Mouse (Mus musculus): ENCODE data around the gene Rnh1. TPM values are rescaled to one million over a fixed set of nuclear protein-coding genes. Genes with fewer than 3 reads are reported as not detected.

Gene Rnh1
- total RNA-seq, 2 experiments from 2014 or later, result 26.8 to 34.3 TPM

- DNase-seq (ENCODE audit: low spot score in 2 of 2), result peak in 1 of 2 experiments; percentile 31
Measured at GRCm38 (mm10) chr7:141168518-141168953, 4.1 kb downstream of the Rnh1 start.

- DNase-seq (ENCODE audit: low spot score in 2 of 2), result no peak
Measured at GRCm38 (mm10) chr7:141167901-141168517, 4.6 kb downstream of the Rnh1 start.

GRCm38 (mm10) chr7:141164850-141165249 lies 7.8 kb downstream of the Rnh1 start:
- DNase-seq (ENCODE audit: low spot score in 2 of 2), result no peak

DNA sequence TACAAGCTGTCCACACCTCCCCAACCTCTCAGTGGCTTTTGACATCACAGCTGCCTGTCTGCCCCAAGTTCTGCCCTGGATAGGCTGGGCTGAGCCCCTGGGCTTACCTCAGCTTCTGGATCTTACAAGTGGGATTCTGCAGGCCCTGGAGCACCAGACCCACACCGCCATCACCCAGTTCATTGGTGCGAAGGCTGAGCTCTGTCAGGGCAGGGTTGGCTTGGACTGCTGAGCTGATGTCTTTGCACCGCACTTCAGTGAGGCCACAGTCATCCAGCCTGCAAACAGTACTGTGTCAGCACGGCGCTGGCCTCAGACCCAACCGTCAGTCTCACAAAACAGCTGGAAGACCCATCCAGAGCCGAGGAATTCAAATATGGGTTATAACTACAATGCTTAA lies 8.3 kb downstream of the Rnh1 start:
- DNase-seq (ENCODE audit: low spot score in 2 of 2), result no peak

GRCm38 (mm10) chr7:141155362-141155761 lies 17.3 kb downstream of the Rnh1 start:
- no peak for DNase-seq (ENCODE audit: low spot score in 2 of 2)

GRCm38 (mm10) chr7:141148639-141149038 lies 24.0 kb downstream of the Rnh1 start:
- DNase-seq (ENCODE audit: low spot score in 2 of 2), result no peak

DNA sequence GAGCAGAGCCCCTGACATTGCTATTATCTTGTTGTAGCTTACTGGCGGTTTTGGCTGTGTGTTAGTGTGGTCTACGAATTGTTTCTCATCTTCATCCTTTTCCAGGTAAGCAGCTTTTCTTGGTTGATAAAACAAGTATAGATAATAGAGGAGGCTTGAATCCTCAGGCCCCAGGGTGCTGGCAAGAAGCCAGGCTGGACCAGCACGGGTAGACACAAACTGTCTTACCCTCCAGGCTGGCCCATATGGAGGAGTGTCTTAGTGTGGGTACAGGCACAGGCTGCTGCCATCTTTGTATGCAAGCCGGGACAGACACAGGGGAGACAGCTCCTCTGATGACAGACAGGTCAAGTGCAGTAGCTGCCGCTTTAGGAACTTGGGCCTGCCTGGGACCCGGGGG lies 25.6 kb downstream of the Rnh1 start:
- no peak for DNase-seq (ENCODE audit: low spot score in 2 of 2)

DNA sequence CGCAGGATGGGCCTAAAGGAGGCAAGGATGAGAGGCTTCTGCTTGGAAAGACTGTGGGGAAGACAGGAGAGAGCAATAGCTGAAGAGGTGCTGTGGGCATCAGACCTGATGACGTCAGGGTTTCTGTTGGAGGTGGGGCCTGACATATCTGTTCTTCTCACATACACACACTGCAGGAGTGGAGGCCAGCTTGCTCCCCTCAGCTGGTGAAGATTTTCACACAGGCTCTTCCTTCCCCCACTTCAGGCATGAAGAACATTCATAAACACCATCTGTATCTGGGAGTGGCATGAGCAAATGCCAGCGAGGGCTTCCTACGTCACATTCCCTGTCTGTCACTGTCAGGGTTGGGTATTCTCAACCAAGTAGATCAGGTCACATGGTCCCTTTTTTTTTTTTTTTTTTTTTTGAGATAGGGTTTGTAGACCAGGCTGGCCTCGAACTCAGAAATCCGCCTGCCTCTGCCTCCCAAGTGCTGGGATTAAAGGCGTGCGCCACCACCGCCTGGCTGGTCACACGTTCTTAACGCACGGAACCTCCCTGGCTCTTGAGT lies 26.5 kb downstream of the Rnh1 start:
- no peak for DNase-seq (ENCODE audit: low spot score in 2 of 2)

DNA sequence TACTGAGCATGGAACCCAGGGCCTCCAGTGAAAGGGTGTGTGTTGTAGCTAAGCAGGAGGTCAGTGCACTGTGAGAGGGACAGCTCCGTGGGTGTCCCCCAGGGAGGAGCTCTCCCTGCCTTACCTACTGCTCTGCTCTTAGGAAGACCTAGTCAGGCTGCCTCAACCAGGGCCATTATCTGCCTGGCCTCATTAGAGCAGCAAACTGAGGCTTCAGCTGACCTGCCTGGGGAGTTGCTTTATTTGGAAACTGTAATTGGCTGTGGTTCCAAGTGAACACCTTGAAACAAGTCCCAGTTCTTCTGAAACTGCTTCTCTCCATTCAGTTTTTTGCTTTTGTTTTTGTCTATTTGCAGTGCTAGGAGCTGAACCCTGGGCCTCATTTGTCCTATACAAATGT lies 27.3 kb downstream of the Rnh1 start:
- DNase-seq (ENCODE audit: low spot score in 2 of 2), result no peak

DNA sequence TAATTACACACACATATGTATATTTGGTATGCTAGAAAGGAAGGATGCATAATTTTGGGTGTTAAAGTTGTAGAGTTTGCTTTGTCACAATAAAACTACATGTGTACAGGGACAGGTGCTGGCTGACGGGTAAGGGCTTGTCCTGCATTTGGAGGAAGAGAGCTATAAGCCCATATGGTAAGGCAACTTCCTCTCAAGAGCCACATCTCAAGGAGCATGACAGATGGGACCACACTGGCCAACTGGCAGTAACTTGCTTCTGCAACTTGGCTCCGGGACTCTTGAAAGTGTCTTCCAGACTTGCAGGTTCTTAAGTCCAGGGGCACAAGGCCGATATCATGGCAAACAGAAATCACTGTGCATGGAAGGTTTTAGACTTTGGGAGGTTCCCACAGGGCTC lies 28.0 kb downstream of the Rnh1 start:
- DNase-seq (ENCODE audit: low spot score in 2 of 2), result no peak

DNA sequence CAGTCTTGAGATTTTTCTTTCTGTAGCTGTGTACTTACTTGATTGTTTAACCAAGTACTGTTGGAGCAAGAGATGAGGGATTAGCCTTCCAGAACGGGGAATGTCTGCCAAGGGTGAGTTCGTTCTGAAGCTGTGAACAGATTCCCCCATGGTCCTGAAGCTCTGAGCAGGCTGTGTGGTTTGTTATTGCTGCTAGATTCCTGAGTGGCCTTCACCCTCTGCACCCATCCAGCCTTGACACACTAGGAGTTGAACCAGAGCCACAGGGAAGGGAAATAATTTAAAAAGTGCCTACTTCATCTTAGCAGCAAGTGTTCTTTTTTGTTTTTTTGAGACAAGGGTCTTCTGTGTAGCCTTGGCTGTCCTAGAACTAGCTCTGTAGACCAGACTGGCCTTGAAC lies 28.8 kb downstream of the Rnh1 start:
- no peak for DNase-seq (ENCODE audit: low spot score in 2 of 2)

GRCm38 (mm10) chr7:141143112-141143511 lies 29.5 kb downstream of the Rnh1 start:
- DNase-seq (ENCODE audit: low spot score in 2 of 2), result no peak

DNA sequence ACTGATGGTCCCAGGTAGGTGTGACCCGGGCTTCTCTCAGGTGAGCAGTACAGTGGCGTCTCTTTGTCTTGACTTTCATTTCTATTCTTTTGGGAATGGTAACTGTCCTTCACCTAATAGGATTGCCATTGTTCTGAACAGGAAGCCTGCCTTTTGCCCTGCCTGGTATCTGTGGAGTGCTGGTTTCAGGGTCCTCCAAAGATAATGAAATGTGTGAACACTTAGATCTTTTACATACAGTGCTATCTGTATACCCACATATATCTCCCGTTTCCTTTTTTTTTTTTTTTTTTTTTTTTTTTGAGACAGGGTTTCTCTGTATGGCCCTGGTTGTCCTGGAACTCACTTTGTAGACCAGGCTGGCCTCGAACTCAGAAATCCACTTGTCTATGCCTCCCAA lies 31.3 kb downstream of the Rnh1 start:
- DNase-seq (ENCODE audit: low spot score in 2 of 2), result no peak

GRCm38 (mm10) chr7:141131904-141132755 lies 40.5 kb downstream of the Rnh1 start:
- DNase-seq (ENCODE audit: low spot score in 2 of 2), result no peak

DNA sequence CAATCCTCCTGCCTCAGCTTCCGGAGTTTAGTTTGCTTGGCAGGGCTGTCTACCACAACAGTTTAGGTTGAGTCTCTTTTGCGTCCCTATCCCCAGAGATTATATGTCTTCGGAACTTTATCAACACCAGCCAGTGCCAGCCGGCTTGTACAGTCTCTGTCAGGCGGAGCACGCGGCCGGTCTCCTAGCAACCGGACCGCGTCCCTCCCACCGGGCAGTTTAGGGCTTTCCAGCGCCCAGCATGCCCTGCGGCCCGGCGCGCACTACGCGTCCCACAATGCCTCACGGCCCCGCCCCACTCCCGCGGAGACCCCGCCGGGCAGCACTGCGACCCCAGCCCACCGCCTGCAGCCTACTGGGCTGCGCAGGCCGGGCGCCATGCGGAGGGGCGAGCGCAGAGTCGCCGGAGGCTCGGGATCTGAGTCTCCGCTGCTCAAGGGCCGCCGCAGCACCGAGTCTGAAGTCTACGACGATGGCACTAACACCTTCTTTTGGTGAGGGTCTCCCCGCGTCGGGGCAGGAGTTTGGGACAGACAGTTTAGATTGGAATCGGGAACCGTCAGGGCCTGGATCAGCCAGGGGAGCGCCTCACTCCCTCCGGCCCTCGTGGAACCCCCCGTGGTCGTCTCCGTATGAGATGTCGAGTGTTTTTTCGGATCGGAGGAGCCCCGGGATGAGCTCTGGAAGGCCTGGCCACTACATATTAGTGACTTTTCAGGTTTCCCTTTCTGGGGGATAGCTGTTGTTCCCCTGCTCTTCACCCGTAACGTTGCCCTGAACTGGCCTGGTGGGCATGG lies 41.4 kb downstream of the Rnh1 start:
- peak; percentile 84 to 92 for DNase-seq (ENCODE audit: low spot score in 2 of 2)

DNA sequence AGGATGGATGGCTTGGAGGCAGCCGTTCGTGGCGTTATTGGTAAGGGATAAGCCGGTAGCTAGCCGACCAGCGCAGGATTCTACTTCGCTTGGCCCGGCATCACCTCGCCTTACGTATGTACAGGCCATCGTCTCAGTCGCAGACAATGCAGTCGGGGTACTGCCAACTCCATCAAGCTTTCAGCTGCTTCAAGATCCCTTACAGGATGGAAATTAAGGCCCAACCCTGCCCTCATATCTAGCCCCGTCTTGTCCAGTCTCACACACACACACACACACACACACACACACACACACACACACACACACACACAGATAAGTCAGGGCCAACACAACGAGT lies 49.2 kb downstream of the Rnh1 start:
- DNase-seq (ENCODE audit: low spot score in 2 of 2), result no peak

DNA sequence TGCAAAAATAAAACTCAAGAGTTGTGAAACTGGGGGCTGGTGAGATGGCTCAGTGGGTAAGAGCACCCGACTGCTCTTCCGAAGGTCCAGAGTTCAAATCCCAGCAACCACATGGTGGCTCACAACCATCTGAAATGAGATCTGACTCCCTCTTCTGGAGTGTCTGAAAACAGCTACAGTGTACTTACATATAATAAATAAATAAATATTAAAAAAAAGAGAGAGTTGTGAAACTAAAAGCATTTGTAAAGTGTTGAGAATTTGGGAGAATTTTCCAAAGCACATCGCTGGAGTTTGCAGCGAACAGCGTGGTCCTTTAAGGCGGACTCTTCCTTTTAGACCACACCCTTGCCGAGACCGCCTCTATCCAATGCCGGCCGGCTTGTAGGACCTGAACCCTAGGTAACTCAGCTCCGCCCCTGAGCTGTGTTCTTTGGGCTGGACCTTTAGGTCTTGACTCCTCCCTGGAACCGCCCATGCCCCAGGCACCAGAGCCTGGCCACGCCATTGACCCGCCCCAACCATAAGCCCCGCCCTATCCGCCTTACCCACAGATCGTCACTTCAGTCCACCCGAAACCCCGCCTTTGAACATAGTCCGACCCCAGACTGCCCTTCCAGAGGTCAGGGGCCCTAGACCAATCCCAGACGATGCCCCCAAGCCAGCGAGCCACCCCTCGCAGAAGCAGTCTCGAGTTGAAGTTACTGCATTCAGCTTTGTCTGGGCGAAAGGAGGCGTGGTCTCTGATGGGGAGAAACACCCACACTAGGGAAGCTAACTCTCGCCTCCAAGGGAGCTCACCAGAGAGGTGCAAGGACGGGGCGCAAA lies 49.8 kb downstream of the Rnh1 start:
- peak; percentile 79 to 87 for DNase-seq (ENCODE audit: low spot score in 2 of 2)

DNA sequence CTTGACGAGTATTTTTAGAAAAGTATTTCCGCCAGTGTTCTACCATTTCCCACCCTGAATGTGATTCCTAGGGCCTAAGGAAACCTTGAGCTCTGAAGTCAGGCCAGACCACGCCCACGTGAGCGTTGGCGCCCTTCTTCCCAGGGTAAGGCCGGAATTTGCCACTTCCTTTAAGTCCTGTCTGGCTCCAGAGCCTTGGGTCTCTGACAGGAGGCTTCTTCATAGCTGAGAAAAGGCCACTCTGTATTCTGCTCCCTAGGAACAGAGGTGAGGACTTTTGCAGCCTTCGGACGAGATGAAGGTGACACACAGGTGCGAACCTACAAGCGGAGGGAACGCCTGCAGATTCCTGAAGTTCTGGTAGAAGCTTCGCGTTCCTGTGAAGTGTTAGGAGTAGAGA lies 50.4 kb downstream of the Rnh1 start, which contains the start of gene Ptdss2:
Gene Ptdss2 (plus strand): TSS at position 138 of the 400 bp plus-strand sequence.
- no peak for DNase-seq (ENCODE audit: low spot score in 2 of 2)

- no peak for DNase-seq (ENCODE audit: low spot score in 2 of 2)
Measured at GRCm38 (mm10) chr7:141121051-141121531, 51.6 kb downstream of the Rnh1 start.

GRCm38 (mm10) chr7:141120605-141121004 lies 52.1 kb downstream of the Rnh1 start:
- no peak for DNase-seq (ENCODE audit: low spot score in 2 of 2)

DNA sequence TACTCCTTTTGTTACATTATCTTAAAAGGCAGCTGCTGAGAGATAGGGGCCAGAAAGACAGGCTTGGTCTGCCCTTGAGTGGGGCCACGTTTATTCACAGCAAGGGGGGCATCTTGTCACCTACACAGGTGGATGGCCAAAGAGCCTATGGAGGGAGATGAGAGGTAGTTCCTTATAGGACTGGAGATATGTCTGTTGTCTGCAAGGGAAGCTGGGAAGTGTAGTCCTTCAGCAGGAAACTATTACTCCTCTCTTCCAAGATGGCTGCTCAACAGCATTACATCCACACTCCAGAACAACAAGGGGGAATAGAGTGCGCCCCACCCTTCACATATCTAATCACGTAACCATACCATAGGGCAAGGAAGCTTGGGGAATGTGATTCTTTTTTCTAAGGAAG lies 53.2 kb downstream of the Rnh1 start:
- DNase-seq (ENCODE audit: low spot score in 2 of 2), result no peak
